Mouse (Mus musculus) gastrocnemius, adult 18-20 months (tissue): ENCODE results near the gene Evc. TPM values are rescaled to one million over a fixed set of nuclear protein-coding genes. Genes with fewer than 3 reads are reported as not detected.

Experiments used
- DNase-seq: peaks from one replicate; pipeline ENCODE4 v3.0.0; 2021; ENCODE audit warnings: low spot score
- long read RNA-seq, 2 experiments: library from polyadenylated mRNA; stranded (forward); transcript quantifications; one replicate each; pipeline ENCODE4 v2.0.0; 2021
- total RNA-seq, 2 experiments: library from RNA; stranded (reverse); gene quantifications; 2 replicates each; pipeline ENCODE4 v1.2.3; 2021

The Evc gene
- 10 to 100 TPM; 24.8 to 25.6 TPM for total RNA-seq
- long read RNA-seq, experiment 1, full-length matches to known transcripts, result 1 of 24 reads
- long read RNA-seq, experiment 1, partial matches to known transcripts, result 17 of 24 reads
- long read RNA-seq, experiment 1, other reads (novel, unspliced or antisense), result 6 of 24 reads
- long read RNA-seq, experiment 2, full-length matches to known transcripts, result 1 of 16 reads
- long read RNA-seq, experiment 2, partial matches to known transcripts, result 0 of 16 reads
- long read RNA-seq, experiment 2, other reads (novel, unspliced or antisense), result 15 of 16 reads

DNA sequence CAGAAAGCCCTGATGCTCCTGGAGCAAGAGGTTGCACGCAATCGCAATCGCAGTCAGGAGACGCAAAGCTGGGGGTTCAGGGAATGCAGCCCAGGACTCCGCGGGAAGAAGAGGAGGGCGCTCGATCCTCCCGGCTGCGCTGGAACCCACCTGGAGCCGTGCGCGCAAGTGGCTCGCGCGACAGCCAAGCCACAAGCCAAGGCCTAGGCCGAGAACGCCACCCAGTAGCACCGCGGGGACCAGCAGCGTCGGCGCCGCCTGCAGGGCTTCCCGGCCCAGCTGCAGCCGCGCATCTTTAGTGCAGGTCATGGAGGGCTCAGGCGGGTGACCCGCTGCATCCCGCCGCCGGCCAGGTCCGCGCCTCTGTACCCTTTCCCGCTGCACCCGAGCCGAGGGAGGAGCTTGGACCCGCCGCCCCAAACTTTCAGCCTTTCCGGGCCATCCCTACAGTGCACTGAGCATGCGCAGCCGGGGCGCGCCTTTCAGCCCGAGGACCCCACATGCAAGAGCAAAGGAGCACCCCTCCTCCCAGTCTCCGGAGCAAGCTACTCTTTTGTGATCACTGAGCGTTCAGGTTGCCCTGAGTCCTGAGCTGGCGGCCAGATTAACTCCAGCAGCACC lies at the start of gene Evc:
TSS of gene Evc (minus strand) at position 410 of the 621 bp plus-strand sequence.
- peak; percentile 61 for DNase-seq

DNA sequence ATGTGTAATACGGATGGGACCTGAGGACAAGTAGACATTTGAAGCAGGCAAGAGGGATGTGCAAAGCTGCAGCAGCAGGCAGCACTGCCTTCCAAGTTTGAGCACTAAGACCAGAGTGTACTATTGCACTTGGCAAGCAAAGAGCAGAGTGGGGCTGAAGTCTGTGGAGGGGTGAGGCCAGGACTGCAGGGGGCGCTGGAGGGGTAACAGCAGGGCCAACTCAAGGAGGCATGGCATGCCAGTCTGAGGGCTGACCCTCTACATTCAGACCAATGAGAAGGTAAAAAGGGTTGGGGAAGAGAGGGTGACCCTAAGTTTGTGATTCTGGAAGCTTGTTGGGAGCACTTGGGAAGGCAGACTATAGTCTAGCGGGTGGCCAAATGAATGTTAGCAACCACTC lies 46.9 kb upstream of the Evc start:
- DNase-seq, result no peak

DNA sequence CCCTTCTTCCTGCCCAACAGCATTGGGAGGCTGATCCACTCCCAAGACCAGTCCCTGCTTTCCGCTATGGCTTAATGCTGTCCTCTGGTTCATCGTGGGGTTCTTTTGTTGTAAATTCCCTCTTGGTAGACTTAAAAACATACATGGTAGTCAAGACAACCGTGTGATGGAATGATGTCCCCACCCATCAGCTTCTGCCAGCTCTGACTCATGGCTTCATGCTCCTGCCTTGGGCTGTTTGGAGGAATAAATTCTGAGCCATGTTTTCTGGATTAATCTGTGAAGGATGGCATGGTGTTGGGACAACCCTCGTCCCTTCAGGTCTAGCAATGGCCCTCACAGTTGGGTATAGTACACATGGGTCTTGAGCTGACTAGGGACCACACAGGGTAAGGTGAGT lies 43.9 kb upstream of the Evc start:
- peak; percentile 41 for DNase-seq

DNA sequence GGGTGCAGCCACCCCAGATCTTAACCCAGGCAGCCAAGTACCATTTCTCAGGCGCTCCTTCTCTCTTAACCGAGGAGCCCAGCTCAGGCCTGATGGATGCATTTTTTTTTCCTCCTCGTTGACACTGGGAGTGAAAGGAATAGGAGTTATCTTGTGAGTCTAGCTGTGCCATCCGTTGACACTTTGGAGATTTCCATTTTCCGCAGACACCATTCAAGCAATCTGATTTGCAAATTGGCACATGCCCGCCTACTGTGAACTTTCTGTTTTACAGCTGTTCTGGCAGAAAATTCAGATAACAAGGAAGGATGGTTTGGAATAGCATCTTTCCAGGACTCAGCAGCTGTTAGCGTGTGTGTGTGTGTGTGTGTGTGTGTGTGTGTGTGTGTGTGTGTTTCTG lies 40.7 kb upstream of the Evc start:
- DNase-seq, result no peak

DNA sequence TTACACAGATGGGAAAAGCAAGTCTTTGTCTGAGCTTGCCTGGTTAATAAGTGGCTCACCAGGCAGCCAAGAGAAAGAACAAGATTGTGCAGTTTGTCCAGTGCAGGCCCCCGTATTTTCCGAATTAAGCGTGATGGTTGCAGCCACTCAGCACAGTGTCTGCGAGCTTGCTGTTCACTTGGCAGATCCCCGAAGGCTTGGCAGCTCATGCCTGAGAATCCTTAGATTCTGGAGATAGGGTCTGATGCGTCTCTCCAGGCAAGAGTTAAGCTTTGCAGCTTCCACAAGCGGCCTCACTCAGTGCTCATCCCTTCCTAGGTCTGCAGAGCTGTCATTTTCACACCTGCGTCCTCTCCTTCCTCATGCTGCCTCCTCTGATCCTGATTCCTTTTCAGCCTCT lies 32.1 kb upstream of the Evc start:
- no peak for DNase-seq

DNA sequence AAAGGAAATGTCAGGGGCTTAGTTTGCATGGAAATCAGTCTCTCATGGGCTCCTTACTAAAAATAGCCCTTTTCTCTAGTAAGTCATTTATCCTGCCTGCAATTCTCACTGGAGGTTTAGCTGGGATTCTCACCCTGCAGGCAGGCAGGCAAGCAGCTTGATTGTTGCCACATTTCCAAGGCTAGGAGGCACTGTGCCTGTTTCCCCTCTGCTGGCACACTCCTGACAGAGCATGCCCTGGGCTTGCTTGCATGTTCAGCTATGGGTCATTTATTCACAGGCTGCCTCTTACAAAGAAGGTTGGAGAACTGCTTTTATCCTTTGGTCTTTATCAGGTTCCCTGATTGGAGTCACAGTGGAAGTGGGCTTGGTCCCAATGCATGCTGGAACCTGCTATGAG lies 29.1 kb upstream of the Evc start:
- DNase-seq, result no peak

DNA sequence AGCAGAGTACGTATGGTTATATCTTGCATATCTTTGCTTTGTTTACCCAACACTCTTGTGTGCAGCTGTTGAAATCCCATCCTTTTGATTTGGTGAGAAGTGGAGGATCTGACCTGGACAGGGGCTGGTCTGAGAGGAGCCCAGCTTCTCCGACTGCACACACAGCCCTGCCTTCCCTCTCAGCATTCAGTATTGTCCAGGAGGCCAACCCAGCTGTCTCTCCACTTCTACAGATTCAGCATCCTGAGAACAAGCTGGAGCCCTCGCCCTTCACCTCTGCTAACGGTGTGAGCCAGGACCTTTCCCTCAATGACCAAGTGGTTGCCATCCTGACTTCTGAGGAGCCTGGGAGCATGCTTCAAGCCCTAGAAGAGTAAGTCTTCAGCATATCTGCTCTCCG lies 26.6 kb upstream of the Evc start:
- no peak for DNase-seq

DNA sequence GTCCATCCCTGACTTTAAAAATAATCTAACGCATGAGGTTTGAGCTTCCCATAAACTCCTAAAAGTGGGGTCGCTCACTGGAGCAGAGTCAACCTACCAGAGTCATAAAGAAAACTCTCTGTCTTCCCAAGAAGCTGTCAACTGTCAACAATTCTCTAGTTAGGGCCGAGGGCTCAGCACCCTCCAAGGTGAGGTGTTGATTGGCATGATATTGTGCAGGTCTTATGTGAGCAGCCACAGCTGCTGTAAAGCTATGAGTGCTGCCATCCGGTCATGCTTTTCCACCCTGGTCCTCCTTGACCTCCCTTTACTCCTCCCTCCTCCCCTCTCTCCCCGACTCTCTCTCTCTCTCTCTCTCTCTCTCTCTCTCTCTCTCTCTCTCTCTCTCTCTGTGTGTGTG lies 25.9 kb upstream of the Evc start:
- DNase-seq, result no peak

DNA sequence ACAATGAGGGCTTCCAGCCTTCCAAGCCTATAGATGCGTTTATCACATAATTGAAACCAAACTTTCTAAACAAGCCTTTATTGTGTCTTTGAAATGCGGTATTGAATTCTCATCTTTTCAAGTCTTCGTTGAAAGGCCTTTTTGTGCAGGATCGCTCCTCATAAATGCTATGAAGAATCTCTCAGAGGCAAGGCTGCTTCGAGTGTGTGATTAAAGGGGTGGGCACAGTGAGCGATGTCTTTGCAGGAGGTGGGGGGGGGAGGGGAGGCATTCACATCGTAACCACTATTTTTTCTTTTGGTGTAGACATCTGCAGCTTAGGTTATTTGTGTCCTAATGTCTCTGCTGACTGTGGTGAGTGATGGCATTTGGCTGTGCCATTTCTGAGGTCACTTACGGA lies 19.3 kb upstream of the Evc start:
- DNase-seq, result no peak

DNA sequence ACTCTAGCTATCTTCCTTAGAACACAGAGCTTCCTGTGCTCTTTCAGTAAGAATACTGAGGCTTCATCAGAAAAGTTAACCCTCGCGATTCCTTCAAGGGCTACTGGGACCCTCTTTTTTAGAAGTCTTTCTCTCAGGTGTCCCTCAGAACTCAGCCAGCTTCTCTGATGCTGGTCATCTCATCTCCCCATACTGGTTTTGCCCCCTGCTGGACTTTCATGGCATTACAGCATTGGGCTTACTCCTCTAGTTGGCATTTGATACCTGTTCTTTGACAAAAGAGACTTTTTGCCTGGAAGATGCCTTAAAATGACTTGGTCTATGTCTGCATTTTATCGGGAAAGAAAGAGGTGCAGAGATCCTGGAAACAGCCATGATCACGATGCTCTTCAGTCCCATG lies 17.7 kb upstream of the Evc start:
- peak; percentile 68 for DNase-seq

DNA sequence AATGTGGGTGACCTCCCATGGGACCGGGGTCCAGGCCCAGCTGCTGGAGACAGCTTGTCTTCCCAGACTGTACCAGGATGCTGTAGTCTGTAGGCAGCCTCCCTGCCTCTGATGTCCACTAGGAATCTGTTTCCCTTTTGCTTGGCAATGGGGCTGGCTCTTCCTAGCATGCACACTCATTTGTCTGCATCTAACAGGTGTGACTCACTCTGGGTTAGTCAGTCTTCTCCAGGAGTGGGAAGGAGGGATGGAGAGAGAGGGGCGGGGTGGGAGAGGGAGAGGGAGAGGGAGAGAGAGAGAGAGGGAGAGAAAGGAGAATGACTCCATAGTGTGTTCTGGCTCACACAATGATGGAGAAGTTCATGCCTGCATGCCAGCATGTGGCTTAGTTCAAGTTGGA lies 15.1 kb upstream of the Evc start:
- DNase-seq, result no peak

DNA sequence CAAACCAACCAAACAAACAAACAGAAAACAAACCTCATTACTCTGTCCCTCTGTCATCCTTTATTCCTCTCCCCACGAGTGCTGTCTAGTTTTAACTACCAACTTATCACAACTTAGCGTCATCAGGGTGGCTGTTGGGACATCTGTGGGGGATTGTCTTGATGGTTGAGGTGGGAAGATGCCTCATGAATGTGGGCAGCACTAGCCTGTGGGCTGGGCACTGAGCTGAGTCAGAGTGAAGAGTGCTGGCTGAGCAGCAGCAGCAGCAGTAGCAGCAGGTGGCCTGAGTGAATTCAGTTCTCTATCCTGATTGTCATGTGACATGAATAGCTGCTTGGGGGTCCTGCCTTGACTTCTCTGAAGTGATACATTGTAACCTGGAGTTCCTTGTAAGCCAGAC lies 7.3 kb upstream of the Evc start:
- DNase-seq, result no peak

DNA sequence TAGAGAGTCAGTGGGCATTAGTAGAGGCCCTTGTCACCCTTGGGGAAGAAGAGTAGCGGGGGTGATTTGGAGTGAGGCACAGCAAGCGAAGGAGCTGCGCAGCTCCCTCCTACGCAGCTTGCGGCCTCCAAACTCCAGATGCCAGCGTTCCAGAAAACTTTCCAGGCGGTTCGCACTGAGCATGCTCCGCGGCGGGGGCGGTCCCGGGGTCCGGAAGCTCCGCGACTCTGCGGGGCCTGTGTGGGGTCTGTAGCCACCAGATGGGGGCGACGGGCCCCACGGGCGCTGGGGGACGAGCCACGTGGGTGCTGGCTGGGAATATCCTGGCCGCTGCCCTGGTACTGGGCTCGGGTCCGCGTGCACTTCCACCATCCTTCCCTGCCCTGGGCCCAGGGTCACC lies 1.6 kb upstream of the Evc start, which contains the start of gene Evc2:
TSS of gene Evc2 (plus strand) at position 212 of the 400 bp plus-strand sequence.
- DNase-seq, result peak; percentile 64

DNA sequence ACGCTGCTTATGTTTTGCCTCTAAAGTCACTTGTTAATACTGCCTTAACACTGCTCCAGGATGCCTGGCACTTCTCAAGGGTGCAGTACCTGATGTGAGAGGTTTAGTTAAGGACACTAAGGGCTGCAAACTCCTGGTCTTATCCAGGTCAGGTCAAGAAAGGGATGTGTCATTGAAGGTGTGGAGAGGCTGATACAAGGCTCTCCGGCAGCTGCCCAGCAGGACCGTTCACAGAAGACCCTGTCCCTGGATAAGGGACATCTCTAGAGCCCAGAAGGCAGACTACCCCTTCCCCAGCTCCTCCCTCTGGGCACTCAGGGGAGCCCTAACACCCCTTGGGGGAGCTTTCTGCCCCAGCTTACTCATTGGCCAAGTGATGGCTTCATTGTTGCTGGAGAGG lies 1.0 kb upstream of the Evc start:
- DNase-seq, result no peak

DNA sequence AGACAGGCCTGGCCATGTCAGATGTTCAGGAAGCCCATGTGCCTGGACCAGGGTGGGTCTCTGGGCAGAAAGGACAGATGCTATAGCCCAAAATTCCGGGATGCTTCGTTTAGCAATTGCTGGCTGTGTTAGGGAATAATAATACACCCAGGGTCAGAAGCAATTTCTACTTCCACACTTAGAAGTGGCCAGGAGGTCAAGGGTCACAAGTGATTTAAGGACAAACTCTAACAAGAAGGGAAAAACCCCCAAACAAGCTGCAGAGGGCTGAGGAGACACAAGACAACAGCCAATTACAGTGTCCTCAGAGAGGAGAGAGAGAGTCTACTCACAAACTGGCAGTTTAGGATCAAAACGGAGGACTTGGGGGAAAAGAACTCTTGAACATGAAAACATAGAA lies 1.6 kb downstream of the Evc start:
- no peak for DNase-seq

DNA sequence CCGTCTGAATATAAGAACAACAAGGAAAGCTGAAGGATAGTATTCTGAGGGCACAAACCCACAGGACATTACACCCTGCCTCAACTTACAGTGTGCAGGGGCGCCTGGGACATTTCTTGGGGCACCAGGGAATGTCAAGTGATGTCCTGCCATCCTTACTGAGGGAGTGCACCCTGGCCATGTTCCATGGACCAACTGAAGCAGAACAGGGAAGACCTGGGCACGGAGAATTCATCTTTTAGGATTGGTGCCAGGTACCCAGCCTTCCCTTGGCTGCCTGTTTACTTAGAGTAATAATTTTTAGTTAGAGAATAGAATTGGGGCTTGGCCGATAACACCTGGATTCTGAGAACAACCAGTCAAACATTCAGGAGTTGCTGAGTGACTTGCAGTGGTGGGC lies 4.6 kb downstream of the Evc start:
- DNase-seq, result no peak

DNA sequence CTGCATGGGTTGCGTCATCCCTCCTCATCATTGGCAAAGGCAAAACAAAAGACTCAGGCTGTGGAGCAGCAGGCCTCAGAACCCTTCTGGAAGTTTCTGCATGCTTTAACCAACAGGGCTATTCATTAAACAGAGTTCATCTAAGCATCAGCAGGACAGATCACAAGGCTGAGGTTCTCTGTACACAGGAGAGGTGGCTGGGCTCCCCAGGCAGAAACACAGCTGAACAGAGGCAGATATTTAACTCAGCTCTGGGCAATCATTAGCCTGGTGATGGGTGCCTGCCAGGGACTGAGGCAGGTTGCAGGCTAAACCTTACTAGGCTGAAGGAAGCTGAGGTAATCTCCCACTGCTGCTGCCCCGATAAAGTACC lies 5.6 kb downstream of the Evc start:
- no peak for DNase-seq

DNA sequence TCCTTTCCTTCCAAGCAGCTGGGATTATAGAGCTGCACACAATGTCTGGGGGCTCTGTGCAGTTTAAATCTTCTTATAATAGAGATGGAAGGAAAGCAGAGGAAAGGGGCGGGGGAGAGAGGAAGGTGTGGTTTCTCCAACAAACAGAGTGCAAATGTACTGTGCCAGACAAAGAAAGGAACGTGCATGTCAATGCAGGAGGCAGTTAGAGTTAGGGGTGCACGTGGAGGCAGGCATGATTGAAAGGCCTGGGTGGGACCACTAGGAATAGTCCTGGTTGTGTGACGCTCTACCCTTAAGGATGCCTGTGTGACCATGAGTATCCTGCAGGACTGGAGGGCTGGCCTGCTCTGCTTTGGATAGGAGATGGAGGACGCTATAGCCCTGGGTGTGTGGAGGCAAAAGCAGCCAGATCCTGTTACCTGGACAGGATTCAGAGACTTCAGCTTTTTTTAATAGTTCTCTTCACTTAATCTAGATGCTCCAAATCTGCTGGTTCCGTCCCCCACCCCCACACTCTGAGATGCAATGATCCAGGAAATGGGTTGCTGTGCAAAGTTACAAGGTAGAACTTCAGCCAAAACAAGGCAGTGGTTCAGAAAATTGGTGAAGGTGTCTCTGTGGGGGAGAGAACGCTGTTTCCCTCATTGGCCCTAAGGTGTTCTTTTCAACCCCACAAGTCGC lies 6.1 kb downstream of the Evc start:
- DNase-seq, result no peak

DNA sequence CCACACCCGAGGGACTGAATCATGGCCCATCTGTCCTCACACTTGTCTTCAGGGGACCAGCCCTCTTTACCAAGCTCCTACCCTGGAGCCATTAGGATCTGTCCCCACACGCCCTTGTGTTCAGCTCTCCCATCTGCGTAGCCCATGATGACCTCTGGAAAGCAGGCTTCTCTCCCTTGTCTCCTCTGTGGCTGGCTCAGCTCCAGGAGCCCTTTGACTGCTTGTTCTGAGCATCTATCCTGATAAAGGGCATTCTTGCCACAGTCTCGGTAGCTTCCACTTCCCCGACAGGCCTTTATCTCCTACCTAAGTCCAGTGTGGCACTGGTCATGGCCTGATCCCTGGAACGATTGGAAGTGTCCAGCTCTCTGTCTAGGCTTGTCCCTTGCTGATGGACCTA lies 10.0 kb downstream of the Evc start:
- no peak for DNase-seq

DNA sequence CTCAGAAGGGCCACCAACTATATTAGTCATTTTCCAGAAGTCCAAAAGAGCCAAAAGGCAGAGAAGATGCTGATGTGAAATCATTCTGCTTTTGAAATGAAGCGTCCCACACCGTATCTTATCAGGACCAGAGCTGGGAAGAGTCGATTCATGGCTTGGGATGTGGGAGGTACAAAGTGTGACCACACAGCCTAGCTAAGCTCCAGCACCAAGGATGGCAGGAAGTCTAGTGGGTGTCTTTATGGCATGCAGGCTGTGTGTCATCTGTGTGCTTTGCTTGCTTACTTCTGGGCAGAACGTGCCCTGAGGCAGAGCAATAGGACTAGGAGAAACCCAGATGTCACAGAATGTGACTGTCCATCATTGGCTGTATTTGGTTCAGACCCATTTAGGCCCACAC lies 15.9 kb downstream of the Evc start:
- DNase-seq, result no peak

DNA sequence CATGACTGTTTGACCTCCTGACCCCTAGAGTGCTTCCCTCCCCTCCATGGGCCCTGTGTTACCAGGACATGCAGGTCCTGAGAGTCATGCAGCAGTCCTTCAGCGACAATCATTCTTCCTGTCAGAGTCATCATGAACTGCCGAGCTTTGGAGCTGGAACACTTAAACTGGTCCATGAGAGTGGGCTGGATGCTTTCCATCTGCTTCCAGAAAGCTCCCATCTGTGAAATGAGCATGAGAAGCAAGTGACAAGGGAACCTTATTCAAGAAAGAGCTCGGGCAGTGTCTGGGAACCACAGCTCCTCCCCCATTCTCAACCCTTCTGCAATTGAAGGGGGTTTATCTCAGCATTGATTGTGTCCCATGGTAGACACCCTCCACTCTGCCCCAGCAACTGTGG lies 16.5 kb downstream of the Evc start:
- no peak for DNase-seq

DNA sequence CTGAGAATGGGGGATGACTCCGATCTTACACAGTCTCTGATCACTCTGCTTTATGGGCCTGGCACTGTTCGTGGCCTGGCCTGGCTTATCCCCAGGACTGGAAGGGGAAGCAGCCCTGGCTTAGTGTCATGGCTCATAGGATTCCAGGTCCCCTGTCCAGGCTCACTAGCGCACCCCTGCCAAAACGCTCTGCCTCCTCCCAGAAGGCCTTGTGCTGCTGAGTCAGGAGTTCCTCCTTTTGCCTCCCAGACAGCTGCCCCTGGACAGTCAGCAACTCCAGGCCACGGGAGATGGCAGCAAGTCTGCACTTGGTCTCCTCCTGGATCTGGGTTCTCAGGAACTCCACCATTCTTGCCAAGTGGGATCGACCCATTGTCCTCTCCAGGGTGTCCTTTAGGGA lies 18.0 kb downstream of the Evc start:
- DNase-seq, result peak; percentile 56
